Mouse (Mus musculus) lung, postnatal 0 days (tissue): ENCODE results near the gene Micu1.

Experiments used
- CTCF ChIP-seq: IDR thresholded peaks from 2 replicates; pipeline ENCODE4 v1.5.1; 2016; ENCODE audit warnings: antibody characterized with exemption, mild to moderate bottlenecking
- EP300 ChIP-seq: IDR thresholded peaks from 2 replicates; pipeline ENCODE4 v1.6.1; 2016; ENCODE audit warnings: antibody characterized with exemption, mild to moderate bottlenecking, control low read depth

DNA sequence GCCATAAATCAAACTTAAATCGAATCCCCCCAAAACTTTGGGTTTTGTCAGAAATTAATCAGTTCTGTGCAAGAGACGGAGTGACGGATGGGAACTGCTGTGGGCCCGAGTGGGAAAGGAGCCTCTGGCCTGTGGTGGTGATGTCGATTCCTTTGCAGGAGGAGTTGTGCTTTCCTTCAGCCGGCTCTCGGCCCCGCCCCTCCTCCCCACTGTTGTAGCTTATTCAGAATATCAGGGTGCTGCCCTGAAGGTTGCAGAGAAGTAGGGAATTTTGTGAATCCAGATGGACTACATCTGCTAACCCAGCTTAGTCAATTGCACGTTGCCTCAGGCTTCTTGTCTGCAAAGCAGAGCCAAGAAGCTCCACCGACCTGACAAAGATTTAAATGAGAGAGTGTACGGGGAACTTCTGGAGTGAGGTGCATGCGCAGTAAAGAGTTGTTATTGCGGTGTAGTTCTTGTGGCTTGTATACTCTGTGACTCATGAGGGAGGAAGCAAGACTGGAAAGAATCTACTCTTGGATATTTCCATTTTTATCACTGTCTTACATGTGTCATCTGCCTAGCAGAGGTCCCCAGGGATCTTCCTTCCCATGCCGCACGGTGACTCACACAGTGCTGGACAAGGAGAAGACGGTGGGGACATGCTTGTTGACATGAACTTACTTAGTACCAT, 123.0 kb downstream of the Micu1 start:
- TF ChIP-seq CTCF (no peak), EP300 (no peak)
